Mouse (Mus musculus) ES-E14 (cell line): ENCODE measurements around the gene Slc7a11.

ENCODE experiments used
- CHD2 ChIP-seq: IDR thresholded peaks from 2 replicates; pipeline ENCODE4 v1.6.1; 2014; ENCODE audit warnings: mild to moderate bottlenecking, low read depth, low read length, inconsistent platforms
- HCFC1 ChIP-seq: IDR thresholded peaks from 2 replicates; pipeline ENCODE4 v1.6.1; 2012; ENCODE audit warnings: low read length, inconsistent platforms, borderline replicate concordance; ENCODE audit not compliant: insufficient read depth
- MAFK ChIP-seq: IDR thresholded peaks from 2 replicates; pipeline ENCODE4 v1.6.1; 2014; ENCODE audit warnings: mild to moderate bottlenecking, low read depth, low read length, inconsistent platforms; ENCODE audit not compliant: insufficient read depth
- ZC3H11A ChIP-seq: IDR thresholded peaks from 2 replicates; pipeline ENCODE4 v1.6.1; 2012; ENCODE audit warnings: low read depth, mild to moderate bottlenecking, inconsistent platforms, low read length, borderline replicate concordance
- ZNF384 ChIP-seq: IDR thresholded peaks from 2 replicates; pipeline ENCODE4 v1.6.1; 2012; ENCODE audit warnings: low read depth, low read length, inconsistent platforms

DNA sequence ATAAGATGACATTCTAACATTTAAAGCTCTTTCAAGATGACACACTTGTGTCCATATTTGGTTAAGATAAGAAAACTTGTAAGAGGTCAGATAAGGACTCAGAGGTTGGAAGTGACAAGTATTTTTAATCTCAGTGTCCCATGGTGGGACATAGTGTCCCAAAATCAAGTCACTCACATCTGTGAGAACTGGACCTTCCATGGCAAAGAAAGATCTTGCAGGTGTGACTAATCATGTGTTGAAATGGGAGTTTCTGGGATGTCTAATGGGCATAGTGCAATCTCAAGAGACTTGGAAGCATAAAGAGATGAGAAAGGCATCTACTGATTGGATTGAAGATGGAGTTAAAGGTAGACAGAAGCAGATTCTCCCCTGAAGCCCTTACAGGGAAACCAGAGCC is 513.9 kb downstream of the Slc7a11 start:
- TF ChIP-seq ZC3H11A (no peak), HCFC1 (no peak), MAFK (no peak), CHD2 (no peak), ZNF384 (no peak)
